In the genomic region with DNA sequence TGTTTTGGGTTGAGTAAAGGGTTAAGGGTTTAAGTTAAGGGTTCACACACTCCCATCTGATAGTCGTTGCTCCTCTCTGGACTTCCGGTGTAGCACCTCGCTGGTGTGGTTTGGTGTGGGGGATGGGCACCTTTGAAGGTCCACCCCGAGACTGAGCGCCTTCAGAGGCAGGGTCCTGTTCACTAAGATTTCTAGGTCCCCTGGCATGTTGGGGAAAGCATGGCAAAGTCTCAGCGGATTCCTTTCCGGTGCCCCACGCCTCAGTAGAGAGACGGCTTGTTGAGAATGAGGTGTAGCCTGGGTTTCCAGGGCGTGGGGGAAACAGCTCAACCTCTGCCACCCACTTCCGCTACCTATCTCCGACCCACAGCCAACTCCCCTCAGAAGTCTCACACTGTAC, we compare ENCODE assay signal across 8 mouse cellular contexts. TPM values are rescaled to one million over a fixed set of nuclear protein-coding genes. Genes with fewer than 3 reads are reported as not detected.
DNase-seq lines count a peak whose midpoint lies in the region; ATAC-seq and TF ChIP-seq lines count a peak whose summit lies in the region.

No protein-coding gene starts in this region.

- peak overlapping the region; percentile 28 for H3K27ac ChIP-seq in ES-E14 (ENCODE audit: insufficient read depth, low read depth, low read length, poor library complexity, severe bottlenecking)
- peak overlapping the region; percentile 93 for H3K27ac ChIP-seq in forebrain, embryonic 10.5 days

- intact Hi-C loops in gastrocnemius, postnatal 36 days (cut with DNase I) = no loop called here
- intact Hi-C loops in gastrocnemius, postnatal 14 days (cut with DNase I; ENCODE audit: low total_unique reads) = no loop called here

- H3K36me3 ChIP-seq in ES-E14 (ENCODE audit: control insufficient read depth, insufficient read depth, low read length, poor library complexity, severe bottlenecking) = peaks cover 10% of the 10 kb centered on the region
- peaks cover 19% of the 10 kb centered on the region for H3K36me3 ChIP-seq in forebrain, embryonic 10.5 days (replicated peaks)

- peak; percentile 84 for ATAC-seq in inflammation-experienced regulatory T-cells, adult 6 months
- peak; percentile 57 for ATAC-seq in neutrophil, adult 5-6 weeks (ENCODE audit: extremely low read depth, insufficient number of reproducible peaks, low FRiP score, poor library complexity, severe bottlenecking)

- peak overlapping the region; percentile 73 to 94 for H3K4me3 ChIP-seq in ES-E14 (ENCODE audit: insufficient read depth in 1 of 2, low read depth in 1 of 2, low read length in 2 of 2, poor library complexity in 1 of 2, severe bottlenecking in 1 of 2)
- peak overlapping the region; percentile 100 for H3K4me3 ChIP-seq in forebrain, embryonic 10.5 days

- H3K4me1 ChIP-seq in ES-E14 (ENCODE audit: control insufficient read depth in 2 of 2, insufficient read depth in 2 of 2, low read length in 2 of 2, poor library complexity in 1 of 2) = peaks cover 2 to 14% of the 10 kb centered on the region in 2 experiments; a peak in 1 of 4 replicates
- peaks cover 40% of the 10 kb centered on the region for H3K4me1 ChIP-seq in forebrain, embryonic 10.5 days

- DNase-seq in 416B (ENCODE audit: low read depth) (peak; percentile 83), ES-E14 (ENCODE audit: low read depth, low spot score) (no peak)
- DNase-seq in forebrain, embryonic 10.5 days (ENCODE audit: extremely low spot score, low spot score) = no peak
- DNase-seq in lung, adult 18-20 months = peak; percentile 41 to 42
- no peak for DNase-seq in gastrocnemius, postnatal 36 days
- no peak for DNase-seq in gastrocnemius, postnatal 14 days

- WGBS in forebrain, embryonic 10.5 days = 59% methylated on average over 12 of the region's 12 CpGs

- no peaks in the 10 kb centered on the region for H3K27me3 ChIP-seq in forebrain, embryonic 10.5 days (ENCODE audit: poor library complexity, severe bottlenecking)

- in situ Hi-C loops in ES-E14 (cut with MboI; ENCODE audit: low sequenced_read_pairs in 2 of 2, unreplicated experiment in 2 of 2) = no loop called here

- H3K9ac ChIP-seq in ES-E14 (ENCODE audit: insufficient read depth, low read depth, low read length, poor library complexity, severe bottlenecking) = peak overlapping the region; percentile 89

- no peaks in the 10 kb centered on the region for H3K9me3 ChIP-seq in ES-E14 (ENCODE audit: control insufficient read depth, insufficient read depth, low read depth, low read length)
- no peaks in the 10 kb centered on the region for H3K9me3 ChIP-seq in forebrain, embryonic 10.5 days

TF ChIP-seq in ES-E14, 5 proteins besides CTCF, POLR2A, EP300 and RAD21:
- TF ChIP-seq HCFC1 (IDR thresholded peaks at IDR 0.05; ENCODE audit: borderline replicate concordance, insufficient read depth, low read length) = no peak
- no peak for TF ChIP-seq ZNF384 (IDR thresholded peaks at IDR 0.05; ENCODE audit: low read depth, low read length)
- TF ChIP-seq CHD2 (IDR thresholded peaks at IDR 0.05; ENCODE audit: low read depth, low read length) = no peak
- no peak for TF ChIP-seq MAFK (IDR thresholded peaks at IDR 0.05; ENCODE audit: insufficient read depth, low read depth, low read length)
- no peak for TF ChIP-seq ZC3H11A (IDR thresholded peaks at IDR 0.05; ENCODE audit: borderline replicate concordance, low read depth, low read length)

RNA-seq across cellular contexts. Expression of a gene that starts 1.1 kb away (rescaled TPM):
- 111 and 118 TPM in 2 replicates for total RNA-seq in ES-E14 (2012; rRNA removed)
- polyA plus RNA-seq in forebrain, embryonic 10.5 days (2016; fragmentation: Nextera tagmentation; extraction: Ambion mirVana) = 96.6 and 97.6 TPM in 2 replicates
- polyA plus RNA-seq in inflammation-experienced regulatory T-cells, adult 6 months (2017; shearing (Covaris generic)) = 10 to 100 TPM; 20.3 to 38.4 (median 27.8) TPM
- 135 and 147 TPM in 2 replicates for total RNA-seq in neutrophil, adult 5-6 weeks (2017)
- 10 to 100 TPM; 34.3 to 38.0 TPM for total RNA-seq in gastrocnemius, postnatal 36 days (2021)
- 10 to 100 TPM; 28.0 to 39.0 TPM for total RNA-seq in gastrocnemius, postnatal 14 days (2021)

RNA-seq across cellular contexts. Expression of a gene that starts 12.7 kb away (rescaled TPM):
- total RNA-seq in ES-E14 (2012; rRNA removed) = 1.5 and 2.7 TPM in 2 replicates
- not detected in 2 replicates for polyA plus RNA-seq in forebrain, embryonic 10.5 days (2016; fragmentation: Nextera tagmentation; extraction: Ambion mirVana)
- not detected for polyA plus RNA-seq in inflammation-experienced regulatory T-cells, adult 6 months (2017; shearing (Covaris generic))
- total RNA-seq in neutrophil, adult 5-6 weeks (2017) = 1.5 TPM in 1 of 2 replicates, not detected in the other
- total RNA-seq in gastrocnemius, postnatal 36 days (2021) = under 1 TPM; 0.52 to 0.64 TPM
- total RNA-seq in gastrocnemius, postnatal 14 days (2021) = under 1 TPM; 0.58 to 0.70 TPM

RNA-seq across cellular contexts. Expression of a gene that starts 22.7 kb away (rescaled TPM):
- total RNA-seq in ES-E14 (2012; rRNA removed) = 213 and 281 TPM in 2 replicates
- polyA plus RNA-seq in forebrain, embryonic 10.5 days (2016; fragmentation: Nextera tagmentation; extraction: Ambion mirVana) = 614 and 621 TPM in 2 replicates
- 100 to 1,000 TPM; 233 to 353 (median 259) TPM for polyA plus RNA-seq in inflammation-experienced regulatory T-cells, adult 6 months (2017; shearing (Covaris generic))
- total RNA-seq in neutrophil, adult 5-6 weeks (2017) = 15.2 and 17.9 TPM in 2 replicates
- total RNA-seq in gastrocnemius, postnatal 36 days (2021) = 100 to 1,000 TPM; 116 to 124 TPM
- total RNA-seq in gastrocnemius, postnatal 14 days (2021) = 100 to 1,000 TPM; 123 to 126 TPM

RNA-seq across cellular contexts. Expression of a gene that starts 23.1 kb away (rescaled TPM):
- total RNA-seq in ES-E14 (2012; rRNA removed) = 101 and 127 TPM in 2 replicates
- 90.6 and 95.3 TPM in 2 replicates for polyA plus RNA-seq in forebrain, embryonic 10.5 days (2016; fragmentation: Nextera tagmentation; extraction: Ambion mirVana)
- 10 to 100 TPM; 45.7 to 58.4 (median 53.4) TPM for polyA plus RNA-seq in inflammation-experienced regulatory T-cells, adult 6 months (2017; shearing (Covaris generic))
- total RNA-seq in neutrophil, adult 5-6 weeks (2017) = 31.6 and 36.8 TPM in 2 replicates
- total RNA-seq in gastrocnemius, postnatal 36 days (2021) = 10 to 100 TPM; 12.6 to 13.6 TPM
- 10 to 100 TPM; 11.4 to 13.1 TPM for total RNA-seq in gastrocnemius, postnatal 14 days (2021)

RNA-seq across cellular contexts. Expression of a gene that starts 35.1 kb away (rescaled TPM):
- total RNA-seq in ES-E14 (2012; rRNA removed) = 121 and 124 TPM in 2 replicates
- 198 and 208 TPM in 2 replicates for polyA plus RNA-seq in forebrain, embryonic 10.5 days (2016; fragmentation: Nextera tagmentation; extraction: Ambion mirVana)
- 10 to 100 TPM; 43.1 to 54.2 (median 47.1) TPM for polyA plus RNA-seq in inflammation-experienced regulatory T-cells, adult 6 months (2017; shearing (Covaris generic))
- total RNA-seq in neutrophil, adult 5-6 weeks (2017) = 91.6 and 100 TPM in 2 replicates
- total RNA-seq in gastrocnemius, postnatal 36 days (2021) = 100 to 1,000 TPM; 531 to 582 TPM
- 100 to 1,000 TPM; 550 to 558 TPM for total RNA-seq in gastrocnemius, postnatal 14 days (2021)

Comparison
In these comparisons a context has a peak if more than half of its experiments do, and no peak if none do; other contexts are left out.
1. DNase-seq: peak in 416B (single experiment) and lung, adult 18-20 months (2 of 2); none in ES-E14 (single experiment), forebrain, embryonic 10.5 days (single experiment), gastrocnemius, postnatal 36 days (0 of 2) and gastrocnemius, postnatal 14 days (single experiment).